Mouse (Mus musculus): Measurements from ENCODE around the gene Cntfr.

GRCm38 (mm10) chr4:41744131-41744530, 47.2 kb upstream of the Cntfr start:
- TF ChIP-seq GATA1 (IDR thresholded peaks at IDR 0.05; ENCODE audit: low read length) (no peak), TAL1 (IDR thresholded peaks at IDR 0.05; ENCODE audit: low read length) (no peak)
